Mouse (Mus musculus): ENCODE results near the gene Olfr214. TPM values are rescaled to one million over a fixed set of nuclear protein-coding genes. Genes with fewer than 3 reads are reported as not detected.

Gene Olfr214
- total RNA-seq (2023), result not detected

DNA sequence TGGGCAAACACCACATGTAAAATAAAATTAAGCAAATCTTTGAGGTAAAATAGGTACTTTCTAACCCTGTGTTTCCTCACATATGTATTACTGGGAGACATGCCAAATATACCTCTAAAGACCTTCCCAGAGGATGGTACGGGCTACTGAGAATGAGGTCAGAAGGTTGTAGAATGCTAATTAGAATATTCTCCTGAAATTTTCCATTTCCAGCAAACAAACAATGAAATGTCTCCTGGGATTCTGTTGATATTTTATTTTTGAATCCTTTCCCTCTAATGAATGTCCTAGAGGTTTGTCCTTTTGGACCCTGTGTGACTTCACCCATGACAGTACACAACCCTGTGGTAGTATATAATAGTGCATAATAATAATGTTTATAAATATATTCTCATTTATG, at the start of gene Olfr214:
Gene Olfr214 (plus strand): TSS at position 301 of the 400 bp plus-strand sequence.

DNA sequence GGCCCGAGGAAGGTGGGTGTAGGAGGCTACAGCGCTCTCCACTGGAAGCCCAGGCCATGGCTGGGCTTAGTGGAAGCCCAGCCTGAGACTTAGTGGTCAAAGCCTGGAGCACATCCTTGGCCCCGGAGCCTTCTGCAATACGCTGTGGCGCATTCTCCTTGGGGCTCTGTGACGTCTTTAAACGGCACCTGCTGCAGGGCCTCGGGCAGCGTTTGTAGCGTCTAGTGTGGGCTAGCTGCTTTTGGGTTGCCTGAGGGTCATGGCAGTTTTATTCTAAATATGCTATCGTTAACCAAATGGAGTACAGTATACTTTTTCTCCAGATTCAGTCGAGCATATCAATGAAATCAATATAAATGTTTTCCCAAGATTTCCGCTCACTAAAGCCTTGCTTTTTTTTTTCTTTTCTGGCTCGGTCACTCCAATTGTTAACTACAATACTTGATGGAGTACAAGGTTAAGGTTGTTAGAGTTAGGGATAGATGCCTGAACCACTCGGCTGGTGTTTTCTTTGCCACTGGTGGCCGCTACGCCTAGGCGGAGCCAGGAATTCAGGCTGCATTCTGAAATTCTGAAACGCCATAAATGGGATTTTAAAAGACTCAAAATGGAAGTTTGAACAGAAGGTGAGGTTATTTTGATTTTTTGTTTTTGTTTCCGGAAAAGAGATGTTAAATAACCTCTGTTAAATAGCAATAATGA, 47.6 kb upstream of the Olfr214 start, which contains the start of gene Olfr212:
Gene Olfr212 (plus strand): TSS at position 215 of the 702 bp plus-strand sequence.

DNA sequence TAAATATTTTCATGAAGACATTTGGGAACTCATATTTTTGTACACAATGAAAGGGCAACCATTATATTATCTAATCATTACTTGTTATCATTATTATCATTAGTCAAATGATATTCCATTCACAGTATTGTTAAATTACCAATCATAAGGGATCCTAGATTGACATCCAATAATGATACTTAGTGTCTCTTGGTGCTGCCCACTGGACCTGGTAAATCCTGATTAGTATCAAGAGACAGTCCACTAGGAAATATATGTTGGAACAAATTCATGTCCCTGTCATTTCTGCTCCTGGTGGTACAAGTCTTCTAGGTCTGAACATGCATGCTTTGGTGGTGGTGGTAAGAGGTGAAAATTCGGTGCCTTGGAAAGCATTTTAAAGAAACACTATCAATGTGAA, 15.9 kb upstream of the Olfr214 start, which contains the start of gene Olfr213:
Gene Olfr213 (plus strand): TSS at position 301 of the 400 bp plus-strand sequence.

DNA sequence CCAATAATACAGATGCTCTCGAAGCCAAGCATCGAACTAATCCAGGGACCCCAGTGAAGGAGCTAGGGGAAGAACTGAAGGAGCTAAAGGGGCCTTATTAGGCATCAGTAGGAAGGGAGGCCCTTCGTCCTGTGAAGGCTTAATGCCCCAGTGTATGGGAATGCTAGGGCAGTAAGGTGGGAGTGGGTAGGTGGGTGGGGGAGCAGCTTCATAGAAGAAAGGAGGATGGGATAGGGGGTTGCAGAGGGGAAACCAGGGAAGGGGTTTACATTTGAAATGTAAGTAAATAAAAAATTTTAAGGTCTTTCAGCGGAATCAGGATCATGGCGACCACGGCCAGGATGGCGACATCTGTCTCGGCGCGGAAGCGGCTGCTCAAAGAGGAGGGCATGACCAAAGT, 3.2 kb upstream of the Olfr214 start, which contains the start of gene Gm5580:
Gene Gm5580 (plus strand): TSS at position 301 of the 400 bp plus-strand sequence.

DNA sequence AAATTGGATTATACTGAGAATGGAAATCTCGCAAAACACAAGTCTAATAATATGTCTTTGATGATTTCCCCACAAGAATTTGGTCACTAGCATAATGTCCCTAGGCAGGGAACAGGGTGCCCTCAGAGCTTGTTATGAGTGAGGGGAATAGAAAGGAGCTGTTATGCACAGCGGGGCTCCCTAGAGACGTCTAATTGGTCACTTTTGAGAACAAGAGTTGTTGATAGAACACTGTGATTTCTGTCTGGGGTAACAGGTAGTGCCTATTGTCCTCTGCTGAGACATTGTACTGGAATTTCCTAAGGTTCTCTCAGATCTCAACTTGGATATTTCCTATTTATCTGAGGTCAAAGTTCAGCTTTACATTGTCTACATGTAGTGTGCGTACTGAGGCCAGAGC, 30.1 kb downstream of the Olfr214 start, which contains the start of gene Olfr215:
Gene Olfr215 (minus strand): TSS at position 101 of the 400 bp plus-strand sequence.

Other genes with a start within 250 kb of the Olfr214 start
- gene March8, start 216.2 kb upstream of the Olfr214 start, total RNA-seq (2023), result 1 to 10 TPM; 1.2 to 2.8 TPM
- under 1 TPM in 1 of 2 experiments, not detected in 1; 0.70 TPM for gene Alox5, start 93.1 kb upstream of the Olfr214 start, total RNA-seq (2023)
- not detected for gene Olfr211, start 65.1 kb upstream of the Olfr214 start, total RNA-seq (2023)
- under 1 TPM in 1 of 2 experiments, not detected in 1; 0.20 TPM for gene Olfr212, start 47.7 kb upstream of the Olfr214 start, total RNA-seq (2023)
- gene Olfr213, start 15.8 kb upstream of the Olfr214 start, total RNA-seq (2023), result not detected
- gene Gm5580, start 3.1 kb upstream of the Olfr214 start, total RNA-seq (2023), result 1 to 10 TPM; 2.8 to 3.5 TPM
- gene Olfr215, start 30.0 kb downstream of the Olfr214 start, total RNA-seq (2023), result not detected
- 10 to 100 TPM; 20.2 to 24.1 TPM for gene Zfp422, start 74.8 kb downstream of the Olfr214 start, total RNA-seq (2023)
- not detected for gene Depp1, start 96.4 kb downstream of the Olfr214 start, total RNA-seq (2023)
- gene Rassf4, start 119.7 kb downstream of the Olfr214 start, total RNA-seq (2023), result 1 to 10 TPM in 1 of 2 experiments, under 1 TPM in 1; 0.98 to 3.2 TPM
- under 1 TPM; 0.24 to 0.35 TPM for gene Tmem72, start 162.7 kb downstream of the Olfr214 start, total RNA-seq (2023)